Mouse (Mus musculus) intestine, embryonic 14.5 days (tissue): ENCODE measurements around the gene Cdc45. TPM values are rescaled to one million over a fixed set of nuclear protein-coding genes. Genes with fewer than 3 reads are reported as not detected.

Experiments used
- polyA plus RNA-seq: library from polyadenylated mRNA; unstranded; fragments of >200 nt; fragmentation: Nextera tagmentation; extraction: Ambion mirVana; gene quantifications from 2 replicates; pipeline ENCODE4 v1.2.1, GENCODE M21; 2014

Cdc45 gene
- polyA plus RNA-seq, 1 experiment from 2014 or later: 48.0 TPM

Other genes with a start within 250 kb of the Cdc45 start
- 0.14 and 0.22 TPM in 2 replicates for gene Tbx1, start 221.3 kb downstream of the Cdc45 start, polyA plus RNA-seq
- gene Gp1bb, start 189.6 kb downstream of the Cdc45 start, polyA plus RNA-seq: 1.9 and 2.0 TPM in 2 replicates
- gene Gm49601, start 185.6 kb downstream of the Cdc45 start, polyA plus RNA-seq: 2.0 and 2.2 TPM in 2 replicates
- gene Sept5, start 182.0 kb downstream of the Cdc45 start, polyA plus RNA-seq: 29.3 and 29.9 TPM in 2 replicates
- gene Cldn5, start 35.1 kb downstream of the Cdc45 start, polyA plus RNA-seq: 21.9 and 24.8 TPM in 2 replicates
- gene Ufd1, start 208 bp downstream of the Cdc45 start, polyA plus RNA-seq: 62.3 and 74.9 TPM in 2 replicates
- 41.1 and 42.9 TPM in 2 replicates for gene 2510002D24Rik, start 24.6 kb upstream of the Cdc45 start, polyA plus RNA-seq
- gene Gm28539, start 24.6 kb upstream of the Cdc45 start, polyA plus RNA-seq: not detected in 2 replicates
- gene Mrpl40, start 64.9 kb upstream of the Cdc45 start, polyA plus RNA-seq: 92.6 and 92.9 TPM in 2 replicates
- gene Hira, start 65.0 kb upstream of the Cdc45 start, polyA plus RNA-seq: 12.8 and 15.8 TPM in 2 replicates